Mouse (Mus musculus): ENCODE results near the gene Gm10645. TPM values are rescaled to one million over a fixed set of nuclear protein-coding genes. Genes with fewer than 3 reads are reported as not detected.

Gene Gm10645
- polyA plus RNA-seq, 1 experiment from 2014 or later = 5.6 TPM

DNA sequence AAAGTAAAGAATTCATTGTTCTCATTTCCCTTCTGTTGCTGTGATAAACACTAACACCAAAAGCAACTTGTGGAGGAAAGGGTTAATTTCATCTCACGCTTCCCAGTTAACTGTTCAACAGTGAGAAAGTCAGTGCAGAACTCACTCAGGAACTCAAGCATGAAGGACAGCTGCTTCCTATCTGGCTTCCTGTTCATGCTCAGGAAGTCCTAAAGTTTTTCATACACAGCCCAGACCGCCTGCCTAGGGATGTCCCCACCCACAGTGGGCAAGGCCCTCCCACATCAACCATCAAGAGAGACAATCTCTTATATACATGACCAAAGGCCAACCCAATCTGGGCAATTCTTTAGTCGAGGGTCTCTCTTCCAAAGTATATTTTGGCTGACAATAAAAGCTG is 7.0 kb downstream of the Gm10645 start:
- no peaks in the 10 kb centered on the region for H3K27me3 ChIP-seq (ENCODE audit: control insufficient read depth, insufficient read depth, low read length)
- H3K4me2 ChIP-seq (replicated peaks; ENCODE audit: low read depth, low read length) = no peak overlapping the region
- no peaks in the 10 kb centered on the region for H3K36me3 ChIP-seq (ENCODE audit: control insufficient read depth, insufficient read depth, low read length)
- no peak for ATAC-seq (ENCODE audit: insufficient number of reproducible peaks, insufficient read depth, low FRiP score, low read depth)
- H3K9me3 ChIP-seq (ENCODE audit: control insufficient read depth, low read depth, low read length) = no peaks in the 10 kb centered on the region
- H3K4me1 ChIP-seq (ENCODE audit: control insufficient read depth, insufficient read depth, low read length) = no peaks in the 10 kb centered on the region
- H3K27ac ChIP-seq (ENCODE audit: low read length) = no peak overlapping the region
- no peak overlapping the region for H3K4me3 ChIP-seq (ENCODE audit: low read depth, low read length)
- WGBS = 60% methylated on average over 3 of the region's 3 CpGs
- H3K9ac ChIP-seq (replicated peaks; ENCODE audit: low read depth, low read length) = no peak overlapping the region

DNA sequence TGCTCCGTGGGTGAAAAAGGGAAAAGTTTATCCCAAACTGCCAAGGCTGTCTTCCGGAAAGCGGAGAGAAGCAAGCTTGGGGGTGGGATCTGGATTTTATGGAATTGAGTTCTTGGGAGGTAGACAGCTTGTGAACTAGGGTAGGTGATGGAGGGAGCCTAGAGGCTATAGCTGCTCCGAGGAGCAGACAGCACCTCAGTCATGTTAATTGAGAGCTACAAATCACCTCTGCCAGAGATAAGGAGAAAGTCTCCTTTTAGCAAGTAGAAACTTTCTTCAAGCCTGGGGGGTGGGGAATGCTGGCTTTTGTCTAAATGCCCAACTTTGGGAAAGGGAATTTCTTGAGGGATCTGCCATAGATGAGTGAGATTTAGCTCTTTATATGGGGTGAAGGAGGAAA is 10.9 kb downstream of the Gm10645 start:
- no peak for ATAC-seq (ENCODE audit: insufficient number of reproducible peaks, insufficient read depth, low FRiP score, low read depth)
- Histone ChIP-seq H3K4me1 (ENCODE audit: control insufficient read depth, insufficient read depth, low read length) (no peaks in the 10 kb centered on the region), H3K9me3 (ENCODE audit: control insufficient read depth, low read depth, low read length) (no peaks in the 10 kb centered on the region), H3K36me3 (ENCODE audit: control insufficient read depth, insufficient read depth, low read length) (no peaks in the 10 kb centered on the region), H3K9ac (replicated peaks; ENCODE audit: low read depth, low read length) (no peak overlapping the region), H3K4me2 (replicated peaks; ENCODE audit: low read depth, low read length) (no peak overlapping the region), H3K27me3 (ENCODE audit: control insufficient read depth, insufficient read depth, low read length) (no peaks in the 10 kb centered on the region), H3K4me3 (ENCODE audit: low read depth, low read length) (no peak overlapping the region), H3K27ac (ENCODE audit: low read length) (no peak overlapping the region)
- WGBS = 23% methylated on average over 4 of the region's 4 CpGs

DNA sequence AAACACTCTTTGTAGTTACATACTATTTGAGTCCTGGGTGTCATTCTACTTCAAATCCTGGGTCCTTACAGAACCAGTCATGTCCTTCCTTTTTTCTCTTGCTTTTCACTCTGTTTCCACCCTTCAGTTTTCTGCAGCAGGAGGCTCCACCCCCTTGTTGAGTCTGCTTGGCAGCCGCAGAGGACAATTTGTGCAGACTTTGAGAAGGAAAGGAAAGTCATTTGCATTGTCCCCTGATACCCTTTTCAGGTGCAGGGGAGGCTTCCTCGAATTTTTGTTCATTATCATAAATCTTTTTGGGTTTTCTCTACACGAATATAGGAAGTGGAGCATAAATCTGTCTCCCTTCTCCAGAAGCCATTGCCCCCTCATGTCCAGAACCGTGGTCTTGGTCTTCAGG is 13.5 kb downstream of the Gm10645 start:
- 65% methylated on average over 4 of the region's 4 CpGs for WGBS
- no peak overlapping the region for H3K27ac ChIP-seq (ENCODE audit: low read length)
- no peaks in the 10 kb centered on the region for H3K4me1 ChIP-seq (ENCODE audit: control insufficient read depth, insufficient read depth, low read length)
- H3K9me3 ChIP-seq (ENCODE audit: control insufficient read depth, low read depth, low read length) = no peaks in the 10 kb centered on the region
- H3K4me3 ChIP-seq (ENCODE audit: low read depth, low read length) = no peak overlapping the region
- ATAC-seq (ENCODE audit: insufficient number of reproducible peaks, insufficient read depth, low FRiP score, low read depth) = no peak
- H3K27me3 ChIP-seq (ENCODE audit: control insufficient read depth, insufficient read depth, low read length) = no peaks in the 10 kb centered on the region
- no peaks in the 10 kb centered on the region for H3K36me3 ChIP-seq (ENCODE audit: control insufficient read depth, insufficient read depth, low read length)
- H3K9ac ChIP-seq (replicated peaks; ENCODE audit: low read depth, low read length) = no peak overlapping the region
- no peak overlapping the region for H3K4me2 ChIP-seq (replicated peaks; ENCODE audit: low read depth, low read length)

DNA sequence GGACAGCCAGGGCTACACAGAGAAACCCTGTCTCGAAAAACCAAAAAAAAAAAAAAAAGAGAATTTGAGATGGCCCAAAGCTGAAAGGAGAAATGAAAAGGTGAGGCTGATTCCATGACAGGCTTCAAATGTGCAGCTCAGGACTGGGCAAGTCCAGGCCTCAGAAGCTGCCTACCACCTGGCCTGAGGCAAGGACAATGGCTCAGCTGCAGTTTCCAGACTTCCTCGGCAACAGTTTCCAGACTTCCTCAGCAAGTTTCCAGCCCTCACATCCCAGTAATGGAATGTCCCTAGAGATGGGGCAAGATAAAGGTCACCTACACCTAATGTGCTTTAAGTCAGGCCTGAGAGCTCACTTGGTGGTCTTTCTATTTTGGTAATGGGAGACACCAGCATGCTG is 13.9 kb downstream of the Gm10645 start:
- Histone ChIP-seq H3K27me3 (ENCODE audit: control insufficient read depth, insufficient read depth, low read length) (no peaks in the 10 kb centered on the region), H3K9ac (replicated peaks; ENCODE audit: low read depth, low read length) (no peak overlapping the region), H3K4me1 (ENCODE audit: control insufficient read depth, insufficient read depth, low read length) (no peaks in the 10 kb centered on the region), H3K9me3 (ENCODE audit: control insufficient read depth, low read depth, low read length) (no peaks in the 10 kb centered on the region), H3K36me3 (ENCODE audit: control insufficient read depth, insufficient read depth, low read length) (no peaks in the 10 kb centered on the region), H3K27ac (ENCODE audit: low read length) (no peak overlapping the region), H3K4me3 (ENCODE audit: low read depth, low read length) (no peak overlapping the region), H3K4me2 (replicated peaks; ENCODE audit: low read depth, low read length) (no peak overlapping the region)
- WGBS = 73% methylated on average over 2 of the region's 2 CpGs
- ATAC-seq (ENCODE audit: insufficient number of reproducible peaks, insufficient read depth, low FRiP score, low read depth) = no peak

DNA sequence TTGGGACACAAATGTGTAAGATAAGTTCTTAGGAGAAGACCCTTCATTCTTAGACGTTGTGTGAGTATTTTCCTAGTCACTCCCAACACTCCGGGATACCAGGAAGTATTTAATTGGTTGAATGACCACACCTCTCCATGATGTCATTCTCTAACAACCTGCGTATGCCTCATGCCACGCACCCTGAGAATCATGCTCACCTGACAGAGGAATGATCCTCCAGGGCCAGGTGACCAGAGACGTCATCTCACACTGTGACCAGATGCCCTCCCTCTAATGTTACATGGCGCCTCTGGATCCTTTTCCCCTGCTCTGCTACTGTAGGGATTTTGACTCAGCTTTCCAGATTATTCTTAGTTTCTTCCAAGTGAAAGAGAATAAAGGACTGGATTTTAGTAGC is 16.8 kb downstream of the Gm10645 start:
- Histone ChIP-seq H3K27ac (ENCODE audit: low read length) (no peak overlapping the region), H3K9ac (replicated peaks; ENCODE audit: low read depth, low read length) (no peak overlapping the region), H3K9me3 (ENCODE audit: control insufficient read depth, low read depth, low read length) (no peaks in the 10 kb centered on the region), H3K36me3 (ENCODE audit: control insufficient read depth, insufficient read depth, low read length) (no peaks in the 10 kb centered on the region), H3K27me3 (ENCODE audit: control insufficient read depth, insufficient read depth, low read length) (no peaks in the 10 kb centered on the region), H3K4me3 (ENCODE audit: low read depth, low read length) (no peak overlapping the region), H3K4me1 (ENCODE audit: control insufficient read depth, insufficient read depth, low read length) (no peaks in the 10 kb centered on the region), H3K4me2 (replicated peaks; ENCODE audit: low read depth, low read length) (no peak overlapping the region)
- no peak for ATAC-seq (ENCODE audit: insufficient number of reproducible peaks, insufficient read depth, low FRiP score, low read depth)
- WGBS = 81% methylated on average over 6 of the region's 6 CpGs

DNA sequence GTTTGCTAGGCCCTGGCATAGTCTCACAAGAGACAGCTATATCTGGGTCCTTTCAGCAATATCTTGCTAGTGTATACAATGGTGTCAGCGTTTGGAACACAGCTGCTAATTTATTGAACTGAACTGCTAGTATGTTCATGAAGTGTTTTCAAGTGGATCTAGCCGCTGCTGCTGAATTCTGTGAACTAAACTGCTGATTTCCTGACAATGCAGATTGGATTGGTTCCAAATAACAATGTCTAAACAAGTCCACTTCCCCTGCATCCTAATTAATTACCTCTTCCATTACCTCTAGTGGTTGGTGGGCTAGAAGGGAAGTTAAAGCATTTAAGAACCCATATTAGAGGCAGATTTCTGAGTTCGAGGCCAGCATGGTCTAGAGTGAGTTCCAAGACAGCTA is 20.5 kb downstream of the Gm10645 start:
- Histone ChIP-seq H3K4me1 (ENCODE audit: control insufficient read depth, insufficient read depth, low read length) (no peaks in the 10 kb centered on the region), H3K9ac (replicated peaks; ENCODE audit: low read depth, low read length) (no peak overlapping the region), H3K36me3 (ENCODE audit: control insufficient read depth, insufficient read depth, low read length) (no peaks in the 10 kb centered on the region), H3K27me3 (ENCODE audit: control insufficient read depth, insufficient read depth, low read length) (no peaks in the 10 kb centered on the region), H3K27ac (ENCODE audit: low read length) (no peak overlapping the region), H3K4me2 (replicated peaks; ENCODE audit: low read depth, low read length) (no peak overlapping the region), H3K4me3 (ENCODE audit: low read depth, low read length) (no peak overlapping the region), H3K9me3 (ENCODE audit: control insufficient read depth, low read depth, low read length) (no peaks in the 10 kb centered on the region)
- 56% methylated on average over 3 of the region's 3 CpGs for WGBS
- no peak for ATAC-seq (ENCODE audit: insufficient number of reproducible peaks, insufficient read depth, low FRiP score, low read depth)

DNA sequence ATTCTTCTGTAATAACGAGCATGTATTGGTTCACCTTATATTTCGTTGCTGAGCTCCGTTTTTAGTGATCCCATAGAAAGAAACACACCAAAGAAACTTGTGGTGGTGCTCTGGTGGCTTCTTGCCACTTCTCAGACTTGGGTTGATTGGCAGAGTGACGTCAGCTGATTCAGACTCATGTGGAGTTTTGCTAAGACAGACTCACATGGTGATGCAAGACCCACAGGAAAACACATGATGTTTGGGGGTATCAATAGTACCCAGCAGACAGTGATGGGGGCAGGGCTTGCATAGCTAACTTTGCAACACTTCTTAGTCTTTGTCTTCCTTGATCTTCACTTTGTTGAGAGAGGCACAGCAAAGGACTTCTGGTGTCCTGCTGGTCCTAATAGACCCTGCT is 21.4 kb downstream of the Gm10645 start:
- Histone ChIP-seq H3K36me3 (ENCODE audit: control insufficient read depth, insufficient read depth, low read length) (no peaks in the 10 kb centered on the region), H3K4me1 (ENCODE audit: control insufficient read depth, insufficient read depth, low read length) (peaks cover 5% of the 10 kb centered on the region; the same call in 1 of the 2 replicates), H3K27me3 (ENCODE audit: control insufficient read depth, insufficient read depth, low read length) (no peaks in the 10 kb centered on the region), H3K4me2 (replicated peaks; ENCODE audit: low read depth, low read length) (no peak overlapping the region), H3K9me3 (ENCODE audit: control insufficient read depth, low read depth, low read length) (no peaks in the 10 kb centered on the region), H3K9ac (replicated peaks; ENCODE audit: low read depth, low read length) (no peak overlapping the region), H3K4me3 (ENCODE audit: low read depth, low read length) (no peak overlapping the region), H3K27ac (ENCODE audit: low read length) (no peak overlapping the region)
- 97% methylated on average over 4 of the region's 4 CpGs for WGBS
- no peak for ATAC-seq (ENCODE audit: insufficient number of reproducible peaks, insufficient read depth, low FRiP score, low read depth)

DNA sequence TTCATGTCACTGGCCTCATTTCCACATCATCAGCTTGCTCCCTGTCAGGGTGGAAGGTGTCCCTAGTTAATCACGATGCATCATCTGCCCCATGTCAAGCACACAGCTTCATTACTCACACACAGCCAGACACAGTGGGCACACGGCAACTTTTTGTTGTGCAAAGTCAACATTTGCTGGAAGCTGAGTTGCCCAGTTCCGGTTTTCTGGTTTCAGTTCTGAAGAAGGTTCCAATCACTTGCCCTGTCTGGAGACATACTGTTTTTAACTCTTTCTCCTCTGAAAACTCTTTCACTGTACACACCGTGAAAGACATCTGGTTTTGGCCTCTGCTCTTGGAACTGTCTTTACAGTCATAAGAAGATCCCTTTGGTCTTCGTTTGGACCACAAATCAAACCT is 24.6 kb downstream of the Gm10645 start:
- no peaks in the 10 kb centered on the region for H3K9me3 ChIP-seq (ENCODE audit: control insufficient read depth, low read depth, low read length)
- no peaks in the 10 kb centered on the region for H3K36me3 ChIP-seq (ENCODE audit: control insufficient read depth, insufficient read depth, low read length)
- ATAC-seq (ENCODE audit: insufficient number of reproducible peaks, insufficient read depth, low FRiP score, low read depth) = no peak
- 69% methylated on average over 5 of the region's 5 CpGs for WGBS
- H3K27ac ChIP-seq (ENCODE audit: low read length) = no peak overlapping the region
- H3K4me3 ChIP-seq (ENCODE audit: low read depth, low read length) = no peak overlapping the region
- no peaks in the 10 kb centered on the region for H3K27me3 ChIP-seq (ENCODE audit: control insufficient read depth, insufficient read depth, low read length)
- H3K4me1 ChIP-seq (ENCODE audit: control insufficient read depth, insufficient read depth, low read length) = peaks cover 5% of the 10 kb centered on the region; the same call in 1 of the 2 replicates
- no peak overlapping the region for H3K4me2 ChIP-seq (replicated peaks; ENCODE audit: low read depth, low read length)
- H3K9ac ChIP-seq (replicated peaks; ENCODE audit: low read depth, low read length) = no peak overlapping the region

DNA sequence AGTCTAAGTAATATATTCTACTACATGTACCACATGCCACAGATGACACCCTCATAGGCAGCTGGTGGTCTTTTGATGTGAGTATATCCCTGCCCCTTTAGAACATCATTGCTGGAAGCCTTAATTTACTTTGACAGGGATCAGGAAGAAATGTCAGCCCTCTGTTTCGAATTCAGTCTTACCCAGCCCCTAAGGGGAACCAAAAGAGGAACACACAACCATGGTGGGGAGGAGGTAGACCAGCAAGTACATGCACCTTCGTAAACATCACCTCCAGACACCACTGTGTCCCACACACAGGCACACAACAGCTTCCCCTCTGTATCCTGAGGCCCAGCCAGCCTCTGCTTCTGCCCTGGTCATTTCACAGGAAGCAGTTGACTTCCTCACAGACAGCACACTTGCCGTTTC is 25.3 kb downstream of the Gm10645 start:
- WGBS = 66% methylated on average over 3 of the region's 3 CpGs
- Histone ChIP-seq H3K9me3 (ENCODE audit: control insufficient read depth, low read depth, low read length) (no peaks in the 10 kb centered on the region), H3K36me3 (ENCODE audit: control insufficient read depth, insufficient read depth, low read length) (no peaks in the 10 kb centered on the region), H3K9ac (replicated peaks; ENCODE audit: low read depth, low read length) (no peak overlapping the region), H3K4me3 (ENCODE audit: low read depth, low read length) (no peak overlapping the region), H3K4me1 (ENCODE audit: control insufficient read depth, insufficient read depth, low read length) (peaks cover 5% of the 10 kb centered on the region; the same call in 1 of the 2 replicates), H3K27me3 (ENCODE audit: control insufficient read depth, insufficient read depth, low read length) (no peaks in the 10 kb centered on the region), H3K27ac (ENCODE audit: low read length) (no peak overlapping the region), H3K4me2 (replicated peaks; ENCODE audit: low read depth, low read length) (no peak overlapping the region)
- ATAC-seq (ENCODE audit: insufficient number of reproducible peaks, insufficient read depth, low FRiP score, low read depth) = no peak
